In genomic region chr17:65933741-65934140, GRCm38 (mm10) we compare ENCODE assay signal across 10 mouse cellular contexts. TPM values are rescaled to one million over a fixed set of nuclear protein-coding genes. Genes with fewer than 3 reads are reported as not detected.
A peak's percentile ranks its signal among the peaks of the same experiment; 100 is the strongest.
DNase-seq lines count a peak whose midpoint lies in the region; ATAC-seq and TF ChIP-seq lines count a peak whose summit lies in the region.
"Had no signal": no experiment of that assay in that cellular context is flagged by ENCODE, and none has a peak within 500 bp of the region (broad histone marks: within the 10 kb centered on the region; RNA-seq: fewer than 3 reads in every experiment).

No protein-coding gene starts in this region.

- no peak overlapping the region for H3K4me2 ChIP-seq in lung, postnatal 0 days (replicated peaks; ENCODE audit: low read depth, low read length)

- H3K27me3 ChIP-seq in cerebellum, adult 2 months (ENCODE audit: control insufficient read depth, insufficient read depth, low read length): no peaks in the 10 kb centered on the region
- no peaks in the 10 kb centered on the region for H3K27me3 ChIP-seq in lung, postnatal 0 days (replicated peaks; ENCODE audit: insufficient read depth, low read length)
- no peaks in the 10 kb centered on the region for H3K27me3 ChIP-seq in small intestine, adult 2 months (ENCODE audit: control insufficient read depth, insufficient read depth, low read length)

- TF ChIP-seq CTCF in cerebellum, adult 2 months (IDR thresholded peaks at IDR 0.05; ENCODE audit: borderline replicate concordance, insufficient read depth, low read depth, low read length): peak; percentile 44
- TF ChIP-seq CTCF in lung, postnatal 0 days (IDR thresholded peaks at IDR 0.05): peak; percentile 63
- peak; percentile 60 for TF ChIP-seq CTCF in bone marrow, adult 2 months (IDR thresholded peaks at IDR 0.05; ENCODE audit: control insufficient read depth, insufficient read depth, low read length)
- TF ChIP-seq CTCF in small intestine, adult 2 months (IDR thresholded peaks at IDR 0.05; ENCODE audit: extremely low read depth, insufficient read length, insufficient replicate concordance, low read depth, low read length): peak; percentile 46; the same call in 1 of the 2 replicates

- peaks cover 11% of the 10 kb centered on the region; the same call in 1 of the 2 replicates for H3K36me3 ChIP-seq in lung, postnatal 0 days (ENCODE audit: insufficient read depth, low read length)
- H3K36me3 ChIP-seq in small intestine, adult 2 months (ENCODE audit: control insufficient read depth, insufficient read depth, low read length): peaks cover 4% of the 10 kb centered on the region

- DNase-seq in cerebellum, adult 2 months: no peak
- no peak for DNase-seq in cerebellum, adult 11-12 months
- DNase-seq in lung, postnatal 0 days (ENCODE audit: low spot score): no peak
- DNase-seq in lung, postnatal 4 days: no peak
- DNase-seq in neural tube, embryonic 10.5 days (ENCODE audit: extremely low spot score, low spot score): no peak
- DNase-seq in urinary bladder, postnatal 4 days (ENCODE audit: low spot score in 2 of 2): no peak
- DNase-seq: cerebellum, adult 8-10 months; kidney, adult 11 months had no signal

- no peaks in the 10 kb centered on the region for H3K9me3 ChIP-seq in lung, postnatal 0 days (ENCODE audit: low read length)

- TF ChIP-seq POLR2A in cerebellum, adult 2 months (IDR thresholded peaks at IDR 0.05; ENCODE audit: borderline replicate concordance, insufficient read depth, low read length): no peak
- no peak for TF ChIP-seq POLR2A in bone marrow, adult 2 months (IDR thresholded peaks at IDR 0.05; ENCODE audit: borderline replicate concordance, control insufficient read depth, low read depth, low read length)
- no peak for TF ChIP-seq POLR2A in small intestine, adult 2 months (IDR thresholded peaks at IDR 0.05; ENCODE audit: low read depth, low read length)

- no peak for ATAC-seq in lung, postnatal 0 days

- 99% methylated on average over 2 of the region's 2 CpGs for WGBS in cerebellum, adult 2 months
- WGBS in lung, postnatal 0 days: 84% methylated on average over 2 of the region's 2 CpGs
- 89% methylated on average over 2 of the region's 2 CpGs for WGBS in bone marrow, adult 2 months
- 86% methylated on average over 2 of the region's 2 CpGs for WGBS in small intestine, adult 2 months

- no peak overlapping the region for H3K4me3 ChIP-seq in cerebellum, adult 2 months (replicated peaks; ENCODE audit: insufficient read depth, low read depth, low read length)
- H3K4me3 ChIP-seq in lung, postnatal 0 days (ENCODE audit: low read depth, low read length): no peak overlapping the region
- H3K4me3 ChIP-seq in bone marrow, adult 2 months (replicated peaks; ENCODE audit: control insufficient read depth, low read depth, low read length): no peak overlapping the region
- H3K4me3 ChIP-seq in small intestine, adult 2 months (ENCODE audit: low read depth, low read length): no peak overlapping the region

- no peak overlapping the region for H3K27ac ChIP-seq in cerebellum, adult 2 months (ENCODE audit: insufficient read depth, low read length)
- no peak overlapping the region for H3K27ac ChIP-seq in lung, postnatal 0 days (ENCODE audit: low read length)
- H3K27ac ChIP-seq in bone marrow, adult 2 months (ENCODE audit: control insufficient read depth, insufficient read depth, low read depth, low read length, poor library complexity): no peak overlapping the region; the same call in 1 of the 2 replicates
- H3K27ac ChIP-seq in small intestine, adult 2 months (ENCODE audit: insufficient read depth, low read depth, low read length): no peak overlapping the region

- H3K9ac ChIP-seq in lung, postnatal 0 days (replicated peaks; ENCODE audit: low read depth): no peak overlapping the region

- TF ChIP-seq EP300 in lung, postnatal 0 days (IDR thresholded peaks at IDR 0.05): no peak

- peaks cover 10% of the 10 kb centered on the region for H3K4me1 ChIP-seq in cerebellum, adult 2 months (ENCODE audit: control insufficient read depth, insufficient read depth, low read length)
- H3K4me1 ChIP-seq in lung, postnatal 0 days (ENCODE audit: insufficient read depth, low read depth, low read length): peaks cover 10% of the 10 kb centered on the region
- no peaks in the 10 kb centered on the region for H3K4me1 ChIP-seq in bone marrow, adult 2 months (ENCODE audit: control insufficient read depth, insufficient read depth, low read length)
- peaks cover 6% of the 10 kb centered on the region; the same call in 1 of the 2 replicates for H3K4me1 ChIP-seq in small intestine, adult 2 months (ENCODE audit: control insufficient read depth, insufficient read depth, insufficient read length, low read length)

RNA-seq across cellular contexts. Expression of gene Twsg1, which starts 17.3 kb away (rescaled TPM):
- polyA plus RNA-seq in cerebellum, adult 2 months (2012; rRNA removed): 30.3 and 32.1 TPM in 2 replicates
- polyA plus RNA-seq in lung, postnatal 0 days (2015; fragmentation: Nextera tagmentation; extraction: Ambion mirVana): 89.1 and 93.8 TPM in 2 replicates
- 5.1 and 8.8 TPM in 2 replicates for polyA plus RNA-seq in bone marrow, adult 2 months (2011; ENCODE audit: insufficient read depth, insufficient read length, low replicate concordance, missing spikeins)
- polyA plus RNA-seq in small intestine, adult 2 months (2012; rRNA removed): 14.4 and 21.0 TPM in 2 replicates

RNA-seq across cellular contexts. Expression of gene Ralbp1, which starts 48.1 kb away (rescaled TPM):
- 44.9 and 48.5 TPM in 2 replicates for polyA plus RNA-seq in cerebellum, adult 2 months (2012; rRNA removed)
- 151 and 155 TPM in 2 replicates for polyA plus RNA-seq in lung, postnatal 0 days (2015; fragmentation: Nextera tagmentation; extraction: Ambion mirVana)
- 16.1 and 27.0 TPM in 2 replicates for polyA plus RNA-seq in bone marrow, adult 2 months (2011; ENCODE audit: insufficient read depth, insufficient read length, low replicate concordance, missing spikeins)
- 17.5 and 34.1 TPM in 2 replicates for polyA plus RNA-seq in small intestine, adult 2 months (2012; rRNA removed)
